Mouse (Mus musculus): ENCODE measurements around the gene Rdh12.

GRCm38 (mm10) chr12:79201882-79202281, 6.8 kb upstream of the Rdh12 start:
- TF ChIP-seq TAL1 (conservative IDR thresholded peaks at IDR 0.05; ENCODE audit: low read depth, low read length) = no peak
- TF ChIP-seq CTCF (IDR thresholded peaks at IDR 0.05; ENCODE audit: low read depth, low read length) = no peak
- no peak for TF ChIP-seq GATA1 (IDR thresholded peaks at IDR 0.05; ENCODE audit: borderline replicate concordance, low read length)
- TF ChIP-seq POLR2AphosphoS5 (IDR thresholded peaks at IDR 0.05; ENCODE audit: insufficient replicate concordance, low read depth, low read length) = no peak
- TF ChIP-seq GATA2 (IDR thresholded peaks at IDR 0.05; ENCODE audit: borderline replicate concordance, low read depth, low read length) = no peak

Measured in G1E (cell line).